Mouse (Mus musculus): ENCODE data around the gene Tfe3. TPM values are rescaled to one million over a fixed set of nuclear protein-coding genes. Genes with fewer than 3 reads are reported as not detected.
A peak's percentile ranks its signal among the peaks of the same experiment; 100 is the strongest.
"Not testable (repeated sequence)": the region's sequence is repeated elsewhere in the genome, so short reads cannot be mapped to it uniquely, and the experiment has no call there.

Gene Tfe3
- 21.7 and 25.2 TPM in 2 replicates for polyA plus RNA-seq (2015; fragmentation: Nextera tagmentation; extraction: Ambion mirVana)

DNA sequence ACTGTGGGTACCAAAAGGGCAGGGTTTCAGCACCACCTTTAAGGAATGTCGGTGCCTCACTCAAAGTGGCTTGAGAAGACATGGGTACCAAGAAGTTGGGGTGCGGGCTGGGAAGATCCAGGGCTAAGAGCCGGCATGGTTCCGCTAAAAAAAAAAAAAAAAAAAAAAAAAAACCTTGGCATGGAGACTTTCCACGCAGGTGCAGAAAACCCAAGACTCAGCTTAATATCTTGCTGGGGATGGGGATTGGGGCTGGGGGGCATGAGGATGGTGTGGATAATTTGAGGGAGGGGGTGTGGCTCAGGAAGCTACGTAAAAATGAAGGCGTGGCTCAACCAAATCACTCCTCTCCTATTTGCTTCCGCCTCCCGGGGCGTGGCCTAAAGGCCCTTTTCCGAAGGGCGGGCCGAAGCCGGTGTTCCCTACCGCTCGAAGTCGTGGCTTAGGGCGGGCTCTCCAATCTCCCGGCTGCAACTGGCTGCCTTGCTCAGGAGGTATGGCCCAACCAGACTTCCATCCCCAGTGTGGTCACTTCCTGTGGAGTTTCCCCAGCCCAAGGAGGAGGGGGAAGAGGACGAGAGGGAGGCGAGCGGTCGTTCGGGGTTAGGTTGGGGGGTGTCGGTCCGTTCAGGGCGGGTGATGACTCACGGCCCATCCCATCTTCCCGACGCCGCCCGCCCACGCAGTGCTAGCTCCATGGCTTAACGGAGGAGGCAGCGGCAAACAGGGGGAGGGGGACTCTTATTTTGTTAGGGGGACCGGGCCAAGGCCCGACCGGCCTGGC is at the start of gene Tfe3:
Gene Tfe3, plus strand, starts transcription at position 424 of the 784 bp plus-strand sequence.
- Histone ChIP-seq H3K36me3 (ENCODE audit: control insufficient read depth, insufficient read depth, low read length) (peaks cover 1% of the 10 kb centered on the region; the same call in 1 of the 2 replicates), H3K4me1 (ENCODE audit: control insufficient read depth, insufficient read depth, low read length) (peaks cover 19% of the 10 kb centered on the region; the same call in 1 of the 2 replicates), H3K9me3 (replicated peaks; ENCODE audit: control insufficient read depth, low read length) (no peaks in the 10 kb centered on the region), H3K27ac (ENCODE audit: low read length) (peak within 1 kb of the TSS; percentile 73), H3K4me3 (replicated peaks; ENCODE audit: low read length) (peak within 1 kb of the TSS; percentile 70), H3K9ac (ENCODE audit: low read length) (peak within 1 kb of the TSS; percentile 81), H3K27me3 (ENCODE audit: control insufficient read depth, insufficient read depth, low read length) (no peaks in the 10 kb centered on the region), H3K4me2 (ENCODE audit: low read depth, low read length) (peak within 1 kb of the TSS; percentile 61)
- WGBS, result 17% methylated on average over 38 of the region's 38 CpGs
- ATAC-seq (ENCODE audit: insufficient read depth, low FRiP score), result peak; percentile 96

DNA sequence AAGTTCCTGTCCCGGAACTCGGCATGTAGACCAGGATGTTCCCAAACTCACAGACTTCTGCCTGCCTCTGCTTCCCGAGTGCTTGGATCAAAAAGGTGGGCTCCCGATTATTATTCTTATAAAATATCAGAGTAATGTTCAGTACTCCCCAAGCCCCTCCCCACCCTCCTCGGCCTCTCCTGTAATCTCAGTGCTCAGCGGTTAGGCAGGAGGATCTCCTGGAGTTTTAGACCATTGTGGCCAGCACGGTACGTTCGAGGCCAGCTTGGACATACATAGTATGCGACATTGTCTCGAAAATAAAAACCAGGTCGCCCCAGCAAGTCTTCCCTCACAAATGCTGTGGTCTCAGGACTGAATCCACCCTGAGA is 48.6 kb upstream of the Tfe3 start:
- Histone ChIP-seq H3K9ac (ENCODE audit: low read length) (peak overlapping the region; percentile 55), H3K4me3 (replicated peaks; ENCODE audit: low read length) (peak overlapping the region; percentile 41), H3K4me2 (ENCODE audit: low read depth, low read length) (peak overlapping the region; percentile 55)
- ATAC-seq (ENCODE audit: insufficient read depth, low FRiP score), result peak; percentile 18; the same call in 1 of the 2 replicates
- 33% methylated on average over 5 of the region's 12 CpGs for WGBS
- H3K27ac ChIP-seq (ENCODE audit: low read length); H3K4me1 ChIP-seq (ENCODE audit: control insufficient read depth, insufficient read depth, low read length); H3K36me3 ChIP-seq (ENCODE audit: control insufficient read depth, insufficient read depth, low read length); H3K27me3 ChIP-seq (ENCODE audit: control insufficient read depth, insufficient read depth, low read length); H3K9me3 ChIP-seq (replicated peaks; ENCODE audit: control insufficient read depth, low read length): not testable (repeated sequence)

DNA sequence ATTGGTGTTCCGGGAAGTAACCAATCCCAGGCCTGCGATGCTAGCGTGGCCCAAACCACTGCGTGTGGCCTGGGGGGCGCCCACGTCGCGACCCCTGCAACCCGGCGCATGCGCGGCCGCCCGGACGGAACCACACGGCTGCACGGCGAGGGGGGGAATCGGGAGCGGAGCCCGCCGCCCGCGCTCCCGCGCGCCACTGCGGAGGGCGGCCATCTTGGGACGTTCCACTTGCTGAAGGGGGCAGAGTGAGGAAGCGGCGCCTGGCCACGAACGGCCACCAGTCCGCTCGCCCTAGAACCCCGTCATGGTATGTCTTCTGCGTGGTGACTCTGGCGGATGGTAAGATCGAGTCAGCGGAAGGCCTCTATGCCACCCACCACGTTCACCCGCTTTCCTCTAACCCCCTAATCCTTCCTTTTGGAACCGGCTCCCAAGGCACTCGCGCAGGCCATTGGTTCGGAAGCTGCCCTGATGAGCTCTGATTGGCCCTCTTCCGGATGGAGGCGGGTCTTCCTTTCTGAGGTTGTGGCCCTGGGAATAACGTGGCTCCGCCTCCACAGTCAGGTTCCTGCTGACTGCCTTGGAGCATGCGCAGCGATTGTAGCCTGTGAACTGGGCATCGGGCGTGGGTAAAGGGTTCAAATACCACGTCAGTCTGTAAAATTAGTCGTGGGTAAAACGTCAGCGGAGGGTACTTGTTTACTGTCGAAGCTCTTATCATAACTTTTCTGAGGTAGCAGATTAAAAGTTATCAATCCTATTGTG is 48.0 kb upstream of the Tfe3 start, which contains the start of gene Wdr45:
Gene Wdr45, plus strand, starts transcription at position 199 of the 765 bp plus-strand sequence.
- peak; percentile 95 for ATAC-seq (ENCODE audit: insufficient read depth, low FRiP score)
- H3K27ac ChIP-seq (ENCODE audit: low read length), result not testable (repeated sequence)

DNA sequence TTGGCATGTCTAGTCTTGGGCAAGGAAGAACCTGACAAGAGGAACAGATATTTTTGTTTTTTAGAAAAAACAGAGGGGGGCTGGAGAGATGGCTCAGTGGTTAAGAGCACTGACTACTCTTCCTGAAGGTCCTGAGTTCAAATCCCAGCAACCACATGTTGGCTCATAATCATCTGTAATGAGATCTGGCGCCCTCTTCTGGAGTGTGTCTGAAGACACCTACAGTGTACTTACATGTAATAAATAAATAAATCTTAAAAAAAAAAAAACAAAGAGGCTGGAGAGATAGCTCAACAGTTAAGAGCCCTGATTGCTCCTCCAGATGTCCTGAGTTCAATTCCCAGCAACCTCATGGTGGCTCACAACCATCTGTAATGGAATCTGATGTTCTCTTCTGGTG is 46.3 kb upstream of the Tfe3 start:
- H3K27ac ChIP-seq (ENCODE audit: low read length); H3K9me3 ChIP-seq (replicated peaks; ENCODE audit: control insufficient read depth, low read length); H3K36me3 ChIP-seq (ENCODE audit: control insufficient read depth, insufficient read depth, low read length); H3K4me1 ChIP-seq (ENCODE audit: control insufficient read depth, insufficient read depth, low read length); ATAC-seq (ENCODE audit: insufficient read depth, low FRiP score); H3K27me3 ChIP-seq (ENCODE audit: control insufficient read depth, insufficient read depth, low read length); H3K9ac ChIP-seq (ENCODE audit: low read length); H3K4me2 ChIP-seq (ENCODE audit: low read depth, low read length); H3K4me3 ChIP-seq (replicated peaks; ENCODE audit: low read length): not testable (repeated sequence)
- WGBS, result 15% methylated on average over 1 of the region's 1 CpGs

More for the DNA sequence above, 48.0 kb upstream of the Tfe3 start, which contains the start of gene Wdr45:
- H3K4me1 ChIP-seq (ENCODE audit: control insufficient read depth, insufficient read depth, low read length); H3K27me3 ChIP-seq (ENCODE audit: control insufficient read depth, insufficient read depth, low read length); H3K36me3 ChIP-seq (ENCODE audit: control insufficient read depth, insufficient read depth, low read length); H3K9me3 ChIP-seq (replicated peaks; ENCODE audit: control insufficient read depth, low read length): not testable (repeated sequence)
- Histone ChIP-seq H3K4me2 (ENCODE audit: low read depth, low read length) (peak within 1 kb of the TSS; percentile 55), H3K9ac (ENCODE audit: low read length) (peak within 1 kb of the TSS; percentile 55), H3K4me3 (replicated peaks; ENCODE audit: low read length) (peak within 1 kb of the TSS; percentile 41)
- WGBS, result 10% methylated on average over 24 of the region's 60 CpGs

DNA sequence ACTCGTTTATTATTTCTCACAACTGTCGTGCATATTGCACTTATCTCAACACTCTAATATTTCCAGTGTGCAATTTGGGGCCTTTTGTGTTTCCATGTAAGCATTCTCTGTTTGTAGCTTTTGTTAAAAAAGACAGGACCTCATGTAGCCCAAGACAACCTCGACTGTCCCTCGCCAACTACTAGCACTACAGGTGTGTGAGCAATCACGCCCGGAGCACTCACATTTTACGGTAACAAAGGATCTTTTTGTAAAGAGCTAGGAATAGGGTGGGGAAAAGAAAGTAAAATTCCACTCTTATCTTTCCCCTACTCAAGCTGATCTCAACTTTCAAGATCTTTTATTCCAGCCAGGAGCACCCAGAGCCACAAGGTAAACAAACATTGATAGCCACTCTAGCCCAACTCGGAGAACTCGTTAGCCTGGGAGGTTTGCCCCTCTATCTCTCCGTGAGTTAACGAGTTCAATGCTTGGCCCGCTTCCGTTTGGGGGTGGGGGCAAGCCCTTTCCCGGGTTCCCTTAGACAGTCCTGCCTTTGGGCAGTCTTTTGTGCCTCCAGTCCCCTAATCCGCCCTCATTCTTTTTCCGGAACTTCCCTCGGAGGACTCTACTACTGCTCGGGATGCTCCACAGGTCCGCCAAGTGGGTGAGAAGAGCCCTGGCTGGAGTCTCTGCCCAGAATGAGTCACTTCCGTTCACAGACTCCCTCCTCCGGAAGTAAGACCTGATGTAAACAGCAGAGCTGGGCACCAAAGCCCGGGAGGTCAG is 40.7 kb upstream of the Tfe3 start, which contains the start of gene Gm45208:
Gene Gm45208, plus strand, starts transcription at position 732 of the 768 bp plus-strand sequence.
- Histone ChIP-seq H3K4me1 (ENCODE audit: control insufficient read depth, insufficient read depth, low read length) (peaks cover 4% of the 10 kb centered on the region; the same call in 1 of the 2 replicates), H3K9ac (ENCODE audit: low read length) (peak within 1 kb of the TSS; percentile 77), H3K27ac (ENCODE audit: low read length) (peak within 1 kb of the TSS; percentile 98), H3K9me3 (replicated peaks; ENCODE audit: control insufficient read depth, low read length) (no peaks in the 10 kb centered on the region), H3K27me3 (ENCODE audit: control insufficient read depth, insufficient read depth, low read length) (no peaks in the 10 kb centered on the region), H3K4me2 (ENCODE audit: low read depth, low read length) (peak within 1 kb of the TSS; percentile 65), H3K4me3 (replicated peaks; ENCODE audit: low read length) (peak within 1 kb of the TSS; percentile 66), H3K36me3 (ENCODE audit: control insufficient read depth, insufficient read depth, low read length) (no peaks in the 10 kb centered on the region; the same call in 1 of the 2 replicates)
- peak; percentile 90 for ATAC-seq (ENCODE audit: insufficient read depth, low FRiP score)
- 16% methylated on average over 22 of the region's 22 CpGs for WGBS

DNA sequence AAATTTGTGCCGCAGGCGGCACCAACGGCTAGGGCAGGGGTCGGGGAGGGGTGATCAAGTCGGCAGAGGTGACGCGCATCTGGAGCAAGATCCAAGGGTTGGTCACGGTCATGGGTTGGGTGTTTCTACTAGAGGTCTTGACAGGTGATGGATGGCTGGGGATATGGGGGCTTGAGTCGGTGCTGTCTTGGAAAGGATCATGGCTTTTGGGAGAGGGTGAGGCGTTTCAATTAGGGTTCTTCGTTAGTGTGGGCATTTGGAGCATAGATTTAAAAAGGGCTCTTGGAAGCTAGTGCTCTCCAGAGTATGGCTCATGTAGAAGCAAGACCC is 40.1 kb upstream of the Tfe3 start:
- WGBS, result 11% methylated on average over 11 of the region's 11 CpGs
- peak overlapping the region; percentile 77 for H3K9ac ChIP-seq (ENCODE audit: low read length)
- peaks cover 4% of the 10 kb centered on the region; the same call in 1 of the 2 replicates for H3K4me1 ChIP-seq (ENCODE audit: control insufficient read depth, insufficient read depth, low read length)
- H3K27ac ChIP-seq (ENCODE audit: low read length), result peak overlapping the region; percentile 98
- no peaks in the 10 kb centered on the region for H3K27me3 ChIP-seq (ENCODE audit: control insufficient read depth, insufficient read depth, low read length)
- H3K9me3 ChIP-seq (replicated peaks; ENCODE audit: control insufficient read depth, low read length), result no peaks in the 10 kb centered on the region
- H3K36me3 ChIP-seq (ENCODE audit: control insufficient read depth, insufficient read depth, low read length), result no peaks in the 10 kb centered on the region; the same call in none of the 2 replicates
- H3K4me2 ChIP-seq (ENCODE audit: low read depth, low read length), result peak overlapping the region; percentile 65
- peak overlapping the region; percentile 66 for H3K4me3 ChIP-seq (replicated peaks; ENCODE audit: low read length)
- ATAC-seq (ENCODE audit: insufficient read depth, low FRiP score), result no peak

DNA sequence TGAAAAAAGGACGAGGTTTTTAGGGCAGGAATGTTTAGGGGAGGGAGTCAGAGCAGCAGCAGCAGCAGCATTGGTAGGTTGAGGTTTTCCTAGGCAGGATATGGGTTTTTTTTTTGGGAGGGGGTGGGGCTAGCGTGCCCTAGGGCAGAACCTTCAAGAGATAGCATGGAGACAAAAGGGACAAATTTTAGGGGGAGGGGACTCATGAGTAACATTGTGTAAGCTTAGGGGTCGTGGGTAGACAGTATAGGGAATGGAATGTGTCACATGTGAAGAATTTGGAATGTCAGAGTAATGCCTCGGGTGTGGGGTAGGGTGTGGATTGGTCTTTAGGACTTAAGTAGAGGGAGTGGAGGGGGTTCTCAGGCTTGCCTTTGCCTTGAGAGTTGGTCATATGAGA is 39.7 kb upstream of the Tfe3 start:
- Histone ChIP-seq H3K4me2 (ENCODE audit: low read depth, low read length) (peak overlapping the region; percentile 65), H3K9me3 (replicated peaks; ENCODE audit: control insufficient read depth, low read length) (no peaks in the 10 kb centered on the region)
- ATAC-seq (ENCODE audit: insufficient read depth, low FRiP score), result no peak

DNA sequence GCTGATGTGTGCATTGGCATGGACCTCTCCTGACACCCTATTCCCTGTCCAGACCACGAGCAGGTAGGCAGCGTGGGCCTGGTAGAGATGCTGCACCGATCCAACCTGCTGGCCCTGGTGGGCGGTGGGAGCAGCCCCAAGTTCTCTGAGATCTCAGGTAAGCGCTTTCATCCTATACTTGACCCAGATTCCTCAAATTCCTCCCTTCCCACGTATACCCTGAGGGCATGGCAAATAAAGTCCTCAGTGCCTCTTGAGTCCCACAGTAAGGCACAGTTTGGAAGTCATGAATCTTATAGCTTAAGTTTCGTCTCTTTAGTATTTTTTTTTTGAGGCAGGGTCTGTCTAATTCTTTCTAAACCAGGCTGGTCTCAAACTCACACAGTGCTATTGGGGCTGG is 38.2 kb upstream of the Tfe3 start:
- no peak overlapping the region for H3K27ac ChIP-seq (ENCODE audit: low read length)
- H3K4me2 ChIP-seq (ENCODE audit: low read depth, low read length), result no peak overlapping the region
- peaks cover 4% of the 10 kb centered on the region; the same call in 1 of the 2 replicates for H3K4me1 ChIP-seq (ENCODE audit: control insufficient read depth, insufficient read depth, low read length)
- WGBS, result 77% methylated on average over 7 of the region's 7 CpGs
- H3K9me3 ChIP-seq (replicated peaks; ENCODE audit: control insufficient read depth, low read length), result no peaks in the 10 kb centered on the region
- H3K4me3 ChIP-seq (replicated peaks; ENCODE audit: low read length), result no peak overlapping the region
- no peaks in the 10 kb centered on the region; the same call in none of the 2 replicates for H3K36me3 ChIP-seq (ENCODE audit: control insufficient read depth, insufficient read depth, low read length)
- no peaks in the 10 kb centered on the region for H3K27me3 ChIP-seq (ENCODE audit: control insufficient read depth, insufficient read depth, low read length)
- no peak overlapping the region for H3K9ac ChIP-seq (ENCODE audit: low read length)
- no peak for ATAC-seq (ENCODE audit: insufficient read depth, low FRiP score)

More for the DNA sequence above, 39.7 kb upstream of the Tfe3 start:
- H3K4me3 ChIP-seq (replicated peaks; ENCODE audit: low read length), result peak overlapping the region; percentile 66
- no peak overlapping the region for H3K27ac ChIP-seq (ENCODE audit: low read length)
- H3K36me3 ChIP-seq (ENCODE audit: control insufficient read depth, insufficient read depth, low read length), result no peaks in the 10 kb centered on the region; the same call in none of the 2 replicates
- peak overlapping the region; percentile 77 for H3K9ac ChIP-seq (ENCODE audit: low read length)
- 9% methylated on average over 4 of the region's 4 CpGs for WGBS
- peaks cover 4% of the 10 kb centered on the region; the same call in 1 of the 2 replicates for H3K4me1 ChIP-seq (ENCODE audit: control insufficient read depth, insufficient read depth, low read length)
- H3K27me3 ChIP-seq (ENCODE audit: control insufficient read depth, insufficient read depth, low read length), result no peaks in the 10 kb centered on the region

All from stomach, embryonic 16.5 days (tissue).